Mouse (Mus musculus) hindlimb bud, embryonic 11.5 days (tissue): ENCODE data around the gene F830045P16Rik.
"Not testable (repeated sequence)": the region's sequence is repeated elsewhere in the genome, so short reads cannot be mapped to it uniquely, and the experiment has no call there.

Source experiments
- DNase-seq: peaks from one replicate; pipeline ENCODE4 v3.0.0-alpha.2; 2012; ENCODE audit warnings: low read depth, low spot score; ENCODE audit errors: extremely low spot score

F830045P16Rik gene

DNA sequence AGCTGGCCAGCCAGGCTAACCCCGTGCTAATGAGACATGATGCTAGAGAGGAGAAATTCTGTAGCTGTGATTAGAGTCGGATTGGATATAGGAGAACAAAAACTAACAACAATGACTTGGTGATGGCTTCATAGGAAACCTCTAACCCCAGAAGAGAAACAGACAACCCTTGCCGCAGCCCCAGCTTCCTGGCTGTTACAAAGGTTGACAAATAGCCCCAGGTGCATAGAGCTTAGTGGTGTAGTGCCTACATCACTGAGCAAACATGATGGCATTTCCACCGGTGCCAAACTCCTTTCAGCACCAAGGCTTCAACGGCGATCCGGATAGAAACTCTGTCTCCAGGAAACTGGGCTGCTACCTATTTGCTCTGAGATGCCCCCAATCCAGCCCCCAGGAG, 9.2 kb upstream of the F830045P16Rik start:
- no peak for DNase-seq

DNA sequence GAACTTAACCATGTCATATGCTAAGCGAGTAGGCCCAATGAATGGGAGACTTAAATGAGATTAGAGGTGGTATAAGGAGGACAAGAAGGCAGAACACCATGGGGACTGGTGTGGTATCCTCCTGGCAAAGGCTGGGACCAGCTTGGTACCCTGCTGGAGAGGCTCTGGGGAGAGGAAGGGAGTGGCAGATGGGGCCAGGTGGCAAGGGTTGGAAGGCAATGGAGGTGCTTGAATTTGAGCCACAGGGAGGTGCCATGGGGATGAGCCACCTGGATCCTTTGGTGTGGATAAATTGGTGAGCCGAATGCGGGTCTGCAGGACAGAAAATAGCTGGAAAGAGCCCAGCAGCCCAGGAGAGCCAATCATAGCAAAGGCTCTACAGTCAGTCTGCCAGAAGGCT, 8.5 kb upstream of the F830045P16Rik start:
- DNase-seq = no peak

DNA sequence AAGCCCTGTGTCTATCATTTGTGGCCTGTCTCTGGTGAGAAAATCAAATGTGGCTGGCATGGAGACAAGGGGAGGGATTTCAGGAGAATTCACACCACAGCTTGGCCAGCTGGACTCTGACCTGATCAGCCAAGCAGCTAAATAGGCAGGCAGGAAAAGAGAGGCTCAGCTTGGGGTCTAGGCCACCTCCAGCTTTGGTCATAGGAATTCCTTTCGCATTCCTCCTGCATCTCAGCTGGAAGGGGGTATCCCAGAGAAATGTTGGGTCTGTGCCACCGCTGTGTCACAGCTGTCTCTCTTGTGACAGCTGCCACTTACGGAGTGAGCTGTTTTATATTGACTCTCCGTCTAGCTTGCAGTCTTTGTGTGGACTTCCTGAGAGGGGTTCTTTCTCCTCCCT, 8.0 kb upstream of the F830045P16Rik start:
- no peak for DNase-seq

DNA sequence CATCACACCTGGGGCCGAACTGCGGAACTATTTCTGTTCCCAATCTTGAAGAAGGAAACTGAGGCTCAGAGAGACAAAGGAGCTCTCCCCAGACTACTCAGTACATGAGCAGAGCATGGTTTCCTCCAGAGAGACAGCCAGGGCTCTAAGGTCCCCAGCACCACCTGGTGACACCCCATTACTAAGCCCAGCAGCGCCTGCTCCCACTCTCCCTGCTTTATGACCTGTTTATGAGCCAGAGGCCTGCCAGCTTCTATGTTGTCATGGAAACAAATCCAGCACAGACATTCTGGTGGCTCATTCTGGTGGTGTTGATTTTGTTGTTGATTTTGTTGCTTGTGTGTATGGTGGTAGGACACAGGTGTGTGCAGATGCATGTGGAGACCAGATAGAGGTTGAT, 3.6 kb upstream of the F830045P16Rik start:
- peak; percentile 64 for DNase-seq

DNA sequence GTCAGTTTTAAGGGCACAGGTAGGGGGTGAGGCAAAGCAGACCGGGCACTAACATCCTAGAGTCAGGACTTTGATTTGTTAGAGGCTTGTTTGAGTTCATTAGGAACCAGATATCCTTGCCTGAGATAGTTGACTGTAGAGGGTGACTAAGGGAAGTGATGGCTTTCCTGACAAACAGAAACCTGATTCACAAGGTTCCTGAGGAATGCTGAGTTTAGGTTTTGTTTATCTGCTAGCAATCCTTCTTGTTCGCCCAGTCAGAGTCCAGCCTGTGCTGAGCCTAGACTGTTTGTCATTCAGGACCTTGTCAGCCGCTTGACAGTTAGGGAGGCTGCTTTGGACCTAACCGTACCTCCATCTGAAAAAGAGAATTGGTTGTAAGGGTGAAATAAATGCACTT, 2.8 kb upstream of the F830045P16Rik start:
- DNase-seq = no peak

DNA sequence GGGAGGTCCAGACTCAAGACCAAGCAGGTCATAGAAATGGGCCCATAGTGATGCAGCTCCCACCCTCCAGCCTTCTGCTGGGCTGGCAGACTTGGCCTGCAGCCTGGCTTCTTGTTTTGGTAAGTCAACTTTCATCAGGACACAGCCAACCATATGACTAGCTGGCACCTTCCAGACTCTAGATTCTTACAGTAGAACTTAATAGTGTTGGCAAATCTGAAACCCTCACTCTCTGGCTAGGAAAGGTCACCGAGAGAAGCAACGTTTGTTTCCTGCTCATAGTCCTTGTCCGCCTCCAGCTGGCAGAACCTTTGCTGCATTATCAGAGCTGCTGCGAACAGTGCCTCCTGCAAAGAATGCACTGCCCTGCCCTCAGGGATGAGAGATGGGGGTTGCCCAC, 1.5 kb upstream of the F830045P16Rik start:
- no peak for DNase-seq

DNA sequence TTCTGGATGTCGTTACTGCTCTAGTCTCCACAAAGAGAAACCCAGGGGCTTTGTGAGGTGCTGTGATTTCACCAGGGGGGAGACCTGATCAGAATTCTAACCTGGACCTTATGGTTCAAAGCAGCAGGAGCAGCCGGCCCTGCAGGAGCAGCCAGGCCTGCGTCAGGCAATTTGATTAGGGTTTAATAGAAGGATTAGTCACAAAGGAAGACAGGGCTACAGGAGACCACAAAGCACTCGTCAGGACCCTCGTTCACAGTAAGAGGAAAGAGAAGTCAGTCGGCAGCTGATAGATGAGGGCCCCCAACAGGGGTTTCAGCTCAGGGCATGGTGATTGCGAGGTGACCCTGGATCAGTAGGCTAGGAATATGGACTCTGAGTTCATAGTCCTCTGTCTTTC, 958 bp upstream of the F830045P16Rik start:
- DNase-seq = no peak

DNA sequence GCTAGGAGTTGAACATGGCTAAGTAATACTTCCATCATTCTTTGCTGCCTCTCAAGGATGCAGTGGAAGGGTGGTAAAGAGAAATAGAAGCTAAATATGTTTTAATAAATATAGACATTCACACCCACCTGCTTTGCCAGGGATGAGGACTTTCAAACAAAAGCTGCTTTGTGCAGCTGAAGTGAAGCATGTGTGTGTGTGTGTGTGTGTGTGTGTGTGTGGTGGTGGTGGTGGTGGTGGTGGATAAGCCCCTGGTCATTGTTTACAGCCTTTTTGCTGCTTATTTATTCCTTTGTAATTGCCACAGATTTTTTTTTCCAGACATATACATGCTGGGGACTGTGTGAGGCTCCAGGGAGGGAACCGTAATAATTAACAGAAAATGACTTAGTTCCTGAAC, 524 bp upstream of the F830045P16Rik start:
- no peak for DNase-seq

DNA sequence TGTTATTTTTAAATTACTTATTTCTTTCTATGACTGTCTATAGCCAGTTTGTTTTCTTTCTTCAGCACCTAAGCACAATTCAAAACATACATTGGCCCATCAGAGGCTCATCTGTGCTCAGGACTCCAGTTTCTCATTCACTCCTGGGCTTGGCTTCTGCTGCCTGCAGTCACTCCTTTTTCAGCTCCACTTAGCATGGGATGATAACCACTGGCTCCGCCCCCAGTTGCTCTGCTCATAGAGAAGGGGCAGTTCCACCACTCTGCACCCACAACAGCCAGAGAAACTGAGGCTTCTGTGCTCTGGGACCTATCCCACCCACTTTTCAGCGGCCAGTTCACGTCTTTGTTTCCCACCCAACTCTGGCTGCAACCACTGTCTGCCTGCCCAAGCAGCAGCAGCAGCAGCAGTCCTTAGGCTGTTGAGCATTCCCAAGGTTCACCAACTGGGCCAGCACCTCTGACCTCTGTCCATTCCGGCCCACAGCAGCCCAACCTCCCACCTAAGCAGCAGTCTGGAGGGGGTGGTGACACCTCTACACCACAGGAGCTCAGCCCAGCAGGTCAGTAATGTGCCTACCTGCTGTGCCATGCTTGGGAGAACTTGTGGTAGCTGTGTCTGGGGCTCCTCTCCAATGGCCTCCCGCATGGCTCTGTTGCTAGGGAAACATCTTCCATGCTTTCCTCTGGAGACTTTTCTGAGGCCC, 1.4 kb downstream of the F830045P16Rik start:
- no peak for DNase-seq

DNA sequence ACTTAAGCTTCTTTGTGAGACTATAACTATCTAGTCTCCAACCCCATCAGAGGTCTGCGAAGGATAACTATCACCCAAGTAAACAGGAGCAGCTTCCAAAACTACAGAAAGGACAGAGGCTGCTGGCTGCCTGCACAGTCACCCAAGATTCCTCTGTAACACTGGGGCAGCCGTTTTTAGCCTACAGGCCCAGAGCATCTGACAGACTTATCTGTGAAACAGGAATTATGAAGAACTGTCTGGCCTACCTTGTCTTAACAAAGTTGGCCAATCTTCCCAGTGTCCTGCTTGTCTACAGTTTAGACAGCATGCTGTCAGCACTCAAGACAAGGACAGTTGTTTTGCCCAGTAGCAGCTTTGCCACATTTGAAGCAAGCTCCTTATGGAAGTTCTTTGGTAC, 4.5 kb downstream of the F830045P16Rik start:
- no peak for DNase-seq

DNA sequence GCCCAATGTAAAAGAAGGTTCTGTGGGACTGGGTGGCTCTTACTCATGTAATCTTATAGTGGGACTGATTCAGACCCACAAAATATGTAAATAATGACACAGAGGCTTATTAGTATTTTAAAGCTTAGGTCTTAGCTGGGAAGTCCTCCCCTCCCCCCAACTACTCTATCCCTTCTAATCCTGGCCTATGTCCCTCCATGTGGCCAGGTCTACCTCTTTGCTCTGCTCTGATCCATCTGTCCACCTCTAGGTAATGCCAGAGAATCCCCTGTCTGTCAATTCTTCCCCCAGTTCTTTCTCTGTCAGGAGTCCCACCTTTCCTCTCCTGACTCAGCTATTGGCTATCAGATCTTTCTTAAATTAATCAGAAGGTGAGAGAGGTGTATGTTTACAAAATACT, 5.3 kb downstream of the F830045P16Rik start:
- no peak for DNase-seq

DNA sequence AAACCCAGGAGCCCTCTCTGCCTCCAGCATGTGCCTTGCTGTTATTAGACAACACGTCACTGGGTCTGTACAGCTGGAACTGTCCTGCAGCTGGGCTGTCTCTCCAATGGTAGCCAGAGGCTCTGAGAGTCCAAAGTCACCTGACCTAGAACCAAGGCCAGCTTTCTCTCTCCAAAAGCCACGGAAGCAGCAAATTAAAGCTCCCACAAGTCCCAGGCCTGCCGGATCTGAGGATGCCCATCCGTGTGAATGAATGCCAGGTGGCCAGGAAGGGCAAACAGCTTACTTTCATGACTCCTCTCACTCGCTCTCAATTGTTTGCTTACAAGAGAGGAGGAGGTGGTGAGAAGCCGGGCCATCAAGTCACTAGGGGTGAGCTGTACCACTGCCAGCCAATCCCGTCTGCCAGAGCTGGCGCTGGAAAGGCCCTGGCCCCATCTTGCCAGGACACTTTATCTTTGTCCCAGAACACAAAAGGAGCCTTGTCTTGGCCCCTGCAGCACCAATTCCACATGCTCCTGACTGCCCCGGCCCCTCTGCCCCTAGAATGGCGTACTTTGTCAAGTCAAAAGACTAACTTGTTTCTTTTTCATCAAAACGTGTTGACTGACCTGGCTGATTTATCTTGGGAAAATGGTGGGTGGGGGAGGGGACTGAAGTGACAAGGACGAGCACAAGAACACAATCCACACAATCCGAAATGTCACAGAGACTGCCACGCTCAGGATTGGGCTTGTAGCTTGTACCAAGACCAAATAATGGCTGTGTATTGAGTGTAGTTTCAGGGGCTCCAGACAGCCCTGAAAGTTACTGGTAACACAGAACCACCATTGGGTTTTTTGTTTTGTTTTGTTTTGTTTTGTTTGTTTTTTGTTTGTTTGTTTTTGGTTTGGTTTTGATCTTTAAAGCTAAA, 6.8 kb downstream of the F830045P16Rik start:
- DNase-seq = no peak

DNA sequence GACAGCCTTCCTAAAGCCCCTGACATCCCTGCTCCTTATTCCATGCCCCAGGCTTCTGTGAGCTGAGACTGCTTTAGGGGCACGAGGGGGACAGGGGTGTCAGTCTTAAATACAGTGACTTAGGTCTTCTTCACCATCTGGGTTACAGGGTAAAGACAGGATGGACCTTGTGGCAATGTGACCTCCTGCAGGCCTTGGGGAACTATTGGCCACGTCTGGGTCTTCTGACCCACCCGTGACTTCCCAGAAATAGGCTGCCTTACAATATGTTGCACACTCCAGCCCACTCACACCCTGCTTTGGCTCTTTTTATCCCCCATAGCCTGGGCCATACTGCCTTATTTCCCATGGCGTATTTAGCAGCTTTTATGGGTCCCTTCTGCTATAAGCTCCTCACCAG, 8.5 kb downstream of the F830045P16Rik start:
- no peak for DNase-seq

DNA sequence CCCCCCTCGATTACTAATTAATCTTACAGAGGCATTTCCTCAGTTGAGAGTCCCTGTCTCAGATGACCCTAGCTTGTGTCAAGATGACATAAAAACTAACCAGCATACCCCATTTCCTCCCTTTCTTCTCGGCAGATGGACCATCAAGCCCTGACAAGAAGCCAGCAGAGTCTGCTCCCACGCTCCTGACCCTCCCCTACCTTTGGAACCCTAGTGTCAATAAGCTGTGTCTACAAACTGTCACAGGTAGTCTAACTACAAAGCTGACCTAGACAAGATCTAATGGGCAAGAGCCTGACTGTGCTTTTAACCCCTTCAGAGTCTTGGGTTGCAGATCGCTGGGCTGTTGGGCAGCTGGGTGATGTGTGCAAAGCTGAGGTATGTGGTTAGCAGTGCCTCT, 10.1 kb downstream of the F830045P16Rik start:
- DNase-seq = no peak

DNA sequence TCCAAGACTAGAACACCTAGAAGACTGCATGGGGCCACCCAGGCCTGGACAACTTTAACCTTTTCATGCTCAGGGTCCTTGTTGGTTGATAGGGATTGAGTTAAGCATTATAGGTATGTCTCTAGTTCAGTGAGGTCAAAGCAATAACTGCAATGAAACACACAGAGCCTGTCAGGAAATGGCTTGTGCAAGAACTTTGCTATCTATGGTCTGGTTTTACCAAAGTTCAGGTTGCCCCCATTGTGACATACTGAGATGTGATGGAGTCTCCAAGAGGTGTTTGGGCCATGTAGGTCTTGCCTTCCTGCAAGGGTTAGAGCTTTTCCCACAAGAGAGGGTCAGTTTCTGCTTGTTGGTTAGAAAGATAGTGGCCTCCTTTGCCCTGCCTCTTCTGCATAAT, 10.8 kb downstream of the F830045P16Rik start:
- DNase-seq = no peak

DNA sequence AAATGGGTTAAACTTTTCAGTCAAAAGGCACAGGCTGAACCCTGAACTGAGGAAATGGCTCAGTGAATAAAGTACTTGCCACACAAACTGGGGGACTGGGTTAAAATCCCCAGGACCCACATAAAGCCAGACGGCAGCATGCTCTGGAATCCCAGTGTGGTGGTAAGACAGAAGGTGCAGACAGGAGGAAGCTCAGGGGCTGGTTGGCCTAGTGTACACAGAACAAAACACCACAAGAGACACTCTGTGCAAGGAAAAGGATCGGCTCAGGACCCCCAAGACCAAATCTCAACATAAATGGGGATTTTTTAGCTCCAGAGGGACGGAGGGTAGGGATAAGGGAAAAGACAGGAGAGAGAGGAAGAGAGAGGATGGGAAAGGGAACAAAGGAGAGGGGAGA, 17.9 kb downstream of the F830045P16Rik start:
- DNase-seq = no peak

DNA sequence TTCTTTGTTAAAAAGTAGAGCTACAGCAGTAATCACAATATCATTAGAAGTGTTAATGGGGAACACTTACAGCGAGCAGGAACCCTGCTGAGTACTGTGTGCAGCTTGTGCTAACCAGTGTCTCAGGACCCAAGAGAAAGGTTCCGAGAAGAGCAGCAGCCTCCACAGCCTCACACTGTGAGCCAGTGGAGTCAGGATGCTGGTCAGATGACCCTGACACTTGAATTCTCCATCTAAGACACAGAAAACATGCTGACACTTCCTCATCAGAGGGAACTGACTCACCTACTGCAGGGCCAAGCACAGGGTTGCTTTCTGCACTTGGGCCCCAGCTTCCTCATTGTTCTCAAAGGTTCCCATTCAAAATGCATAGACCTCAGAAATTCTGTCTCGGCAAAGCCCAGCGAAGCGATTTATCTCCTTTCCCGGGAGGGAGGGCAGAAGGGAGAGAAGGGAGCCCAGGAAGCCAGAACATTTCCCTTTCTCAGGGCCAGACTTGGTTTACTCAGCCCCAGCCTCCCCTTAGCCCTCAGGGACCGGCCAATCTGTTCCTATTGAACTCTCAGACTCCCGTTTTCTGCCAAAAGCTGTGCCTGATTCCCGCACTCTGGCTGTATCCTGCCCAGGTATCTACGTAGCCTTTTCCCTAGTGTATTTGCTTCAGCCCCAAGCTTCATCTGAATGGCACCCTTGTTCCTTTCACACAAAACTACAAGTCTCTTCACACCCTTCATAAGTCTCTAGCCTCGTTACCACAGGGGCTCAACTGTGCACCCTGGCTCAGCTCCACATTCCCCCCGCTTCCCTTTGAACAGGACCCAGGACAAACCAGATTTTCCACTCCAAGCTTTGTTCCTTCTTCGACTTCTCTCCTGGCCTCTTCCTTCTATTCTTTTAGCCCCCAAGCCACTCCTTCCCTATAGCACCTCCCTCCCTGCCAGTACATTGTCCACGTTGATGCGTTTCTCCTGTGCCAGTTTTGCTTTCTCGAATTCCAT, 21.2 kb downstream of the F830045P16Rik start:
- DNase-seq = no peak

DNA sequence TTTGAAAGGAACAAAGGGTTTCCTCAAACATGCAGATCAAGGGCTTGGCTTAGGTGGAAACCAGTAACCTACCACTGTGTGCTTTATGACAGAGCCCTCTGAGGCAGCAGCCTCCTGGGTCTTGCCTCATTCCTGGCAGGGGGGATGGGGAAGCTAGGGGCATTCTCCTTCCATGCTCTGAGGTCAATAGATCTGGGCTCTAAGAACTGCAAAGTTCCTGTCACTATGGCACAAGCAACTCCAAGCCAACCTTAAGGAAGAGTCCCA, 22.1 kb downstream of the F830045P16Rik start:
- no peak for DNase-seq

DNA sequence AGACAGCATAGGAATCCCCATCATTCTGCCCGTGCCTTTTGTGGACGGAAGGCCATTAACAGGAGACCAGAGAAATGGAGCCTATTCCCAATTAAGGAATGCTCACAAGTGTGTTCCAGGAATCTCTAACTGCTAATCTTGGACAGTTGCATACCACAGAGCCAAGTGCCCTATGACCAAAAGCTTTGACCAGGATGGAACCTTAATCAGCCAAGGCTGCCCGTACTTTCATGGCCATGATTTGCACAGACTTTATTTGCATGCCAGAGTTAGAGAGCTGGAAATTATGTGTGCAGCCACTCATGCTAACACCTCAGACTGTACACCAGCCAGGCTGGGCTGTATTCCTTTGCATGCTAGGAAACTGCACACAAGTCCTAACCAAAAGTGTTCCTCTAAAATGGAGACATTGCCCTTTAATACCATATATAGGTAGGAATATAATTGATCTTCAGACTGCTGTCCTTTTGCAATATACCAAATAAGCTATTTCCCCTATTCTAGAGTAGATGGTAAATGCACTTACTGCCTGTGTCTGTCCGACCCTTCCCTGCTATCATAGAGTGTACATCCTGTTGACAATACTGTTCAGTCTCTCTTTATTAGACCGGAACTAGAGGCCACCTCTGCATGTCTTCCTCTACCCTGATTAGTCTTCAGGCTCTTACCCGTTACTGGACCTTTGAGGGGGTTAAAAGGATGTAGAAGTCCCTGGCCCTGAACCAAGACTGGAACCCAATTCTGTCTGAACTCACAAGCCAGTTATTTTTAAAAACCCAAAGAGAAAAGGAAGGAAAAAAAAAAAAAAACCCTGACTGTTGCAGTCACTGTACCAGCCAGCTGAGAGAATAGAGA, 22.6 kb downstream of the F830045P16Rik start:
- no peak for DNase-seq

DNA sequence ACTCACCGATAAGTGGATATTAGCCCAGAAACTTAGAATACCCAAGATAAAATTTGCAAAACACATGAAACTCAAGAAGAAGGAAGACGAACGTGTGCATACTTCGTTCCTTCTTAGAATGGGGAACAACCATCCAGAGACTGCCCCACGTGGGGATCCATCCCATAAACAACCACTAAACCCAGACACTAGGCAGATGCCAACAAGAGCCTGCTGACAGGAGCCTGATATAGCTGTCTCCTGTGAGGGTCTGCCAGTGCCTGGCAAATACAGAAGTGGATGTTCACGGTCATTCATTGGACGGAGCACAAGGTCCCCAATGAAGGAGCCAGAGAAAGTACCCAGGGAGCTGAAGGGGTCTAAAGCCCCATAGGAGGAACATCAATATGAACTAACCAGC, 24.3 kb downstream of the F830045P16Rik start:
- DNase-seq = not testable (repeated sequence)

DNA sequence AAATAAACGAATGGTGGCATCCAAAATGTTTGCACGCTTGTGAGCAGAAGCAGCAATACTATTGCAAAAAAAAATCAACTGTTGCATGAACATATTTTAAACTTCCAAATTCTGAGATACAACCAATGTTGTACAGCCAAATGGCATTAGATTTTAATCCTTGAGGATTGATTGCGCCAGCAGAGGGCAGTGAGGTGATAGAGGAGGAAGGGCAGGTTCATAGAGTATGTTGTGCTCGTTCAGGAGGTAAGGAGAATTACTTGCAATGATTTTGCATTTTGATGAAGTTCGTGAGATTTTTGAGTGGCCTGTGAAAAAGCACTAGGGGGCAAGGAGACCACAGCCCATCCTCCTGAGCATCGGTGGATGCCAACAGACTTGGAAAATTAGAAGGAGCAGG, 33.8 kb downstream of the F830045P16Rik start:
- no peak for DNase-seq
